Mouse (Mus musculus): ENCODE results near the gene Pdss1.

DNA sequence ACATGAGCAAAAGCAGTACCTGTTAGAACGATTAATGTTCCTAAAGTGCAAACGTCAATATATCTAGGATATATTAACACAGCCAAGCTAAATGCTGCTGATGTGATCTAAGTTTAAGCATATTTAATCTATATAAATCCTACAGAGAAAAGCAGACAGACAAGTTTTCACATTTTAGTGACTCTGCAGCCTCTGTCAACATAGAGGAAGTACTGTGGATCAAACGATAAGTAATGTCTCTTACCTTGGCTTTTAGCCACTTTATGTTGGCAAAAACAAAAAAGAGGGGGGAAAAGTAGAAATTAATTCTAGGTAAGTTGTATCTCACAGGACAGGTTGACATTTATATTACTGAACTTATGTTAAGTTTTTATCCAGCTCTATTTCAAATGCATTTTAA is 67.6 kb downstream of the Pdss1 start:
- TF ChIP-seq CTCF (IDR thresholded peaks at IDR 0.05), result no peak
- no peak for TF ChIP-seq EP300 (IDR thresholded peaks at IDR 0.05)
